Mouse (Mus musculus): ENCODE data around the gene Tubb1.

The Tubb1 gene

GRCm38 (mm10) chr2:174502321-174502720 is 51.8 kb downstream of the Tubb1 start:
- DNase-seq (ENCODE audit: low read depth, low spot score): no peak

GRCm38 (mm10) chr2:174502831-174503460 is 52.5 kb downstream of the Tubb1 start:
- peak; percentile 6 for DNase-seq (ENCODE audit: low read depth, low spot score)

Data from mesoderm, embryonic 11.5 days (tissue).